Mouse (Mus musculus): ENCODE measurements around the gene Tshz2. TPM values are rescaled to one million over a fixed set of nuclear protein-coding genes. Genes with fewer than 3 reads are reported as not detected.
A peak's percentile ranks its signal among the peaks of the same experiment; 100 is the strongest.

The Tshz2 gene
- polyA plus RNA-seq, 1 experiment from 2014 or later: 2.5 TPM

- Histone ChIP-seq H3K4me1 (replicated peaks; ENCODE audit: control insufficient read depth, insufficient read depth, low read length) (no peaks in the 10 kb centered on the region; the same call in 1 of the 2 replicates), H3K4me2 (ENCODE audit: low read depth, low read length, severe bottlenecking) (no peak overlapping the region), H3K9me3 (ENCODE audit: control insufficient read depth, low read length) (peaks cover 4% of the 10 kb centered on the region; the same call in 1 of the 2 replicates), H3K27me3 (ENCODE audit: control insufficient read depth, insufficient read depth, low read length) (no peaks in the 10 kb centered on the region), H3K4me3 (ENCODE audit: low read depth, low read length) (no peak overlapping the region), H3K36me3 (ENCODE audit: control insufficient read depth, insufficient read depth, low read length) (no peaks in the 10 kb centered on the region), H3K27ac (ENCODE audit: low read depth, low read length) (no peak overlapping the region), H3K9ac (ENCODE audit: low read length) (no peak overlapping the region)
- ATAC-seq (replicated peaks; ENCODE audit: low FRiP score) (no peak), DNase-seq (ENCODE audit: low spot score) (no peak)
- WGBS: 90% methylated on average over 10 of the region's 10 CpGs
Observed at GRCm38 (mm10) chr2:170029304-170029856, 396.6 kb downstream of the Tshz2 start.

GRCm38 (mm10) chr2:170031226-170031625 is 398.4 kb downstream of the Tshz2 start:
- 88% methylated on average over 12 of the region's 12 CpGs for WGBS
- no peaks in the 10 kb centered on the region; the same call in 1 of the 2 replicates for H3K27me3 ChIP-seq (ENCODE audit: control insufficient read depth, insufficient read depth, low read length)
- peak; percentile 51 for DNase-seq (ENCODE audit: low spot score)

GRCm38 (mm10) chr2:170031872-170032271 is 399.1 kb downstream of the Tshz2 start:
- Histone ChIP-seq H3K4me1 (replicated peaks; ENCODE audit: control insufficient read depth, insufficient read depth, low read length) (peaks cover 4% of the 10 kb centered on the region; the same call in 1 of the 2 replicates), H3K27me3 (ENCODE audit: control insufficient read depth, insufficient read depth, low read length) (no peaks in the 10 kb centered on the region; the same call in 1 of the 2 replicates), H3K4me2 (ENCODE audit: low read depth, low read length, severe bottlenecking) (no peak overlapping the region), H3K36me3 (ENCODE audit: control insufficient read depth, insufficient read depth, low read length) (no peaks in the 10 kb centered on the region), H3K27ac (ENCODE audit: low read depth, low read length) (no peak overlapping the region), H3K9me3 (ENCODE audit: control insufficient read depth, low read length) (peaks cover 4% of the 10 kb centered on the region; the same call in 1 of the 2 replicates), H3K4me3 (ENCODE audit: low read depth, low read length) (no peak overlapping the region), H3K9ac (ENCODE audit: low read length) (no peak overlapping the region)
- 75% methylated on average over 8 of the region's 8 CpGs for WGBS
- DNase-seq (ENCODE audit: low spot score): peak; percentile 50
- no peak for ATAC-seq (replicated peaks; ENCODE audit: low FRiP score)

More at GRCm38 (mm10) chr2:170031226-170031625, 398.4 kb downstream of the Tshz2 start:
- Histone ChIP-seq H3K4me2 (ENCODE audit: low read depth, low read length, severe bottlenecking) (no peak overlapping the region), H3K27ac (ENCODE audit: low read depth, low read length) (no peak overlapping the region), H3K36me3 (ENCODE audit: control insufficient read depth, insufficient read depth, low read length) (no peaks in the 10 kb centered on the region), H3K4me1 (replicated peaks; ENCODE audit: control insufficient read depth, insufficient read depth, low read length) (no peaks in the 10 kb centered on the region; the same call in 1 of the 2 replicates), H3K9me3 (ENCODE audit: control insufficient read depth, low read length) (peaks cover 4% of the 10 kb centered on the region; the same call in 1 of the 2 replicates), H3K4me3 (ENCODE audit: low read depth, low read length) (no peak overlapping the region), H3K9ac (ENCODE audit: low read length) (no peak overlapping the region)
- ATAC-seq (replicated peaks; ENCODE audit: low FRiP score): no peak

- Histone ChIP-seq H3K4me1 (replicated peaks; ENCODE audit: control insufficient read depth, insufficient read depth, low read length) (peaks cover 4% of the 10 kb centered on the region; the same call in 1 of the 2 replicates), H3K9ac (ENCODE audit: low read length) (no peak overlapping the region), H3K27me3 (ENCODE audit: control insufficient read depth, insufficient read depth, low read length) (no peaks in the 10 kb centered on the region; the same call in 1 of the 2 replicates), H3K9me3 (ENCODE audit: control insufficient read depth, low read length) (no peaks in the 10 kb centered on the region), H3K4me2 (ENCODE audit: low read depth, low read length, severe bottlenecking) (no peak overlapping the region), H3K4me3 (ENCODE audit: low read depth, low read length) (no peak overlapping the region), H3K27ac (ENCODE audit: low read depth, low read length) (no peak overlapping the region), H3K36me3 (ENCODE audit: control insufficient read depth, insufficient read depth, low read length) (no peaks in the 10 kb centered on the region)
- ATAC-seq (replicated peaks; ENCODE audit: low FRiP score): no peak
- no peak for DNase-seq (ENCODE audit: low spot score)
- 86% methylated on average over 5 of the region's 5 CpGs for WGBS
Observed at GRCm38 (mm10) chr2:170033219-170033618, 400.4 kb downstream of the Tshz2 start.

- DNase-seq (ENCODE audit: low spot score) (no peak), ATAC-seq (replicated peaks; ENCODE audit: low FRiP score) (no peak)
- H3K27ac ChIP-seq (ENCODE audit: low read depth, low read length): no peak overlapping the region
- H3K4me2 ChIP-seq (ENCODE audit: low read depth, low read length, severe bottlenecking): no peak overlapping the region
- WGBS: 94% methylated on average over 11 of the region's 11 CpGs
- no peaks in the 10 kb centered on the region for H3K36me3 ChIP-seq (ENCODE audit: control insufficient read depth, insufficient read depth, low read length)
- H3K4me1 ChIP-seq (replicated peaks; ENCODE audit: control insufficient read depth, insufficient read depth, low read length): peaks cover 4% of the 10 kb centered on the region; the same call in 1 of the 2 replicates
- H3K27me3 ChIP-seq (ENCODE audit: control insufficient read depth, insufficient read depth, low read length): no peaks in the 10 kb centered on the region; the same call in 1 of the 2 replicates
- no peak overlapping the region for H3K4me3 ChIP-seq (ENCODE audit: low read depth, low read length)
- no peaks in the 10 kb centered on the region for H3K9me3 ChIP-seq (ENCODE audit: control insufficient read depth, low read length)
- no peak overlapping the region for H3K9ac ChIP-seq (ENCODE audit: low read length)
Observed at GRCm38 (mm10) chr2:170034794-170035193, 402.0 kb downstream of the Tshz2 start.

GRCm38 (mm10) chr2:170036791-170037241 is 404.0 kb downstream of the Tshz2 start:
- Histone ChIP-seq H3K9me3 (ENCODE audit: control insufficient read depth, low read length) (no peaks in the 10 kb centered on the region), H3K4me2 (ENCODE audit: low read depth, low read length, severe bottlenecking) (no peak overlapping the region), H3K4me1 (replicated peaks; ENCODE audit: control insufficient read depth, insufficient read depth, low read length) (peaks cover 4% of the 10 kb centered on the region; the same call in 1 of the 2 replicates), H3K27me3 (ENCODE audit: control insufficient read depth, insufficient read depth, low read length) (peaks cover 5% of the 10 kb centered on the region), H3K9ac (ENCODE audit: low read length) (no peak overlapping the region), H3K4me3 (ENCODE audit: low read depth, low read length) (no peak overlapping the region), H3K27ac (ENCODE audit: low read depth, low read length) (no peak overlapping the region), H3K36me3 (ENCODE audit: control insufficient read depth, insufficient read depth, low read length) (no peaks in the 10 kb centered on the region)
- DNase-seq (ENCODE audit: low spot score): no peak
- no peak for ATAC-seq (replicated peaks; ENCODE audit: low FRiP score)
- WGBS: 55% methylated on average over 11 of the region's 11 CpGs

- DNase-seq (ENCODE audit: low spot score) (no peak), ATAC-seq (replicated peaks; ENCODE audit: low FRiP score) (peak; percentile 58; the same call in 1 of the 2 replicates)
- H3K9me3 ChIP-seq (ENCODE audit: control insufficient read depth, low read length): no peaks in the 10 kb centered on the region
- H3K4me3 ChIP-seq (ENCODE audit: low read depth, low read length): no peak overlapping the region
- H3K36me3 ChIP-seq (ENCODE audit: control insufficient read depth, insufficient read depth, low read length): no peaks in the 10 kb centered on the region
- H3K27me3 ChIP-seq (ENCODE audit: control insufficient read depth, insufficient read depth, low read length): peaks cover 5% of the 10 kb centered on the region
- 67% methylated on average over 13 of the region's 13 CpGs for WGBS
- no peak overlapping the region for H3K27ac ChIP-seq (ENCODE audit: low read depth, low read length)
- H3K4me2 ChIP-seq (ENCODE audit: low read depth, low read length, severe bottlenecking): no peak overlapping the region
- H3K4me1 ChIP-seq (replicated peaks; ENCODE audit: control insufficient read depth, insufficient read depth, low read length): peaks cover 4% of the 10 kb centered on the region; the same call in 1 of the 2 replicates
- H3K9ac ChIP-seq (ENCODE audit: low read length): no peak overlapping the region
Observed at GRCm38 (mm10) chr2:170037346-170037745, 404.5 kb downstream of the Tshz2 start.

- no peak for ATAC-seq (replicated peaks; ENCODE audit: low FRiP score)
- Histone ChIP-seq H3K36me3 (ENCODE audit: control insufficient read depth, insufficient read depth, low read length) (no peaks in the 10 kb centered on the region), H3K27ac (ENCODE audit: low read depth, low read length) (no peak overlapping the region), H3K27me3 (ENCODE audit: control insufficient read depth, insufficient read depth, low read length) (peaks cover 5% of the 10 kb centered on the region), H3K9ac (ENCODE audit: low read length) (no peak overlapping the region), H3K4me3 (ENCODE audit: low read depth, low read length) (no peak overlapping the region), H3K4me2 (ENCODE audit: low read depth, low read length, severe bottlenecking) (no peak overlapping the region), H3K9me3 (ENCODE audit: control insufficient read depth, low read length) (no peaks in the 10 kb centered on the region), H3K4me1 (replicated peaks; ENCODE audit: control insufficient read depth, insufficient read depth, low read length) (peaks cover 4% of the 10 kb centered on the region; the same call in 1 of the 2 replicates)
- WGBS: 62% methylated on average over 14 of the region's 14 CpGs
- DNase-seq (ENCODE audit: low spot score): no peak
Observed at GRCm38 (mm10) chr2:170039772-170040171, 407.0 kb downstream of the Tshz2 start.
